Mouse (Mus musculus) heart, embryonic 10.5 days (tissue): ENCODE measurements around the gene Gch1. TPM values are rescaled to one million over a fixed set of nuclear protein-coding genes. Genes with fewer than 3 reads are reported as not detected.
A peak's percentile ranks its signal among the peaks of the same experiment; 100 is the strongest.

ENCODE experiments used
- DNase-seq: peaks from one replicate; pipeline ENCODE4 v3.0.0-alpha.2; 2017; ENCODE audit warnings: low spot score
- H3K27ac ChIP-seq: fragments of 300-500 bp; sonication (generic); 2 replicates; pipeline ENCODE4 v1.5.1; 2016; ENCODE audit warnings: mild to moderate bottlenecking
- H3K27me3 ChIP-seq: fragments of 300-500 bp; sonication (generic); 2 replicates; pipeline ENCODE4 v1.6.1; 2016; ENCODE audit warnings: mild to moderate bottlenecking; ENCODE audit not compliant: poor library complexity, insufficient read depth, severe bottlenecking
- H3K36me3 ChIP-seq: fragments of 300-500 bp; sonication (generic); 2 replicates; pipeline ENCODE4 v1.6.1; 2016; ENCODE audit warnings: mild to moderate bottlenecking, moderate library complexity
- H3K4me1 ChIP-seq: fragments of 300-500 bp; sonication (generic); 2 replicates; pipeline ENCODE4 v1.6.1; 2016; ENCODE audit warnings: mild to moderate bottlenecking
- H3K4me3 ChIP-seq: fragments of 300-500 bp; sonication (generic); 2 replicates; pipeline ENCODE4 v1.5.1; 2016; ENCODE audit warnings: mild to moderate bottlenecking, moderate library complexity
- H3K9me3 ChIP-seq: fragments of 300-500 bp; sonication (generic); 2 replicates; pipeline ENCODE4 v1.6.1; 2016; ENCODE audit warnings: mild to moderate bottlenecking, moderate library complexity
- WGBS: fragments of 180-500 bp; shearing (Covaris S2); methylation state at CpG from one replicate; pipeline ENCODE4 v1.1.7; 2016; 5-methylcytosine and 5-hydroxymethylcytosine counted together
- polyA plus RNA-seq: library from polyadenylated mRNA; unstranded; fragments of >200 nt; fragmentation: Nextera tagmentation; extraction: Ambion mirVana; gene quantifications from 2 replicates; pipeline ENCODE4 v1.2.1, GENCODE M21; 2016

Gch1 gene
- polyA plus RNA-seq, 1 experiment from 2014 or later = 6.5 TPM

DNA sequence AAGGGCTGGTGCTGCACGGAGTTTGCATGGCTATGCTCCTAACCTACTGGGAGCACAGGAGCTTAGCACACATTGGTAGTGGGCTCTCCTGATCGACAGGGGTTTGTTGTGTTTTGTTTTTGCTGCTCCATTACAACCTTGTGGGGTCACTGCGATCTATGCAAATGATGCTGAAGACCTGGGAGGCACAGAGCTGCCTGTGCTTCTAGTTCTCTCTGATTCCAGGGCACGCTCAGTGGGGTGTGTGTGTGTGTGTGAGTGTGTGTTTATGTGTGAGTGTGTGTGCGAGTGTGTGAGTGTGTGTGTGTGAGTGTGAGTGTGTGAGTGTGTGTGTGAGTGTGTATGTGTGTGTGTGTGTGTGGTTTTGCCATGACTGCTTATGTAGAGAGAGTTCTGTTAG lies 14.1 kb downstream of the Gch1 start:
- H3K27ac ChIP-seq = no peak overlapping the region
- H3K4me1 ChIP-seq = peaks cover 10% of the 10 kb centered on the region
- no peak overlapping the region for H3K4me3 ChIP-seq
- no peak for DNase-seq
- H3K36me3 ChIP-seq = no peaks in the 10 kb centered on the region
- 0 out of 2 replicates have a peak, but pooled peaks cover 6% of the 10 kb centered on the region for H3K27me3 ChIP-seq
- WGBS = 75% methylated on average over 5 of the region's 5 CpGs
- H3K9me3 ChIP-seq = no peaks in the 10 kb centered on the region

DNA sequence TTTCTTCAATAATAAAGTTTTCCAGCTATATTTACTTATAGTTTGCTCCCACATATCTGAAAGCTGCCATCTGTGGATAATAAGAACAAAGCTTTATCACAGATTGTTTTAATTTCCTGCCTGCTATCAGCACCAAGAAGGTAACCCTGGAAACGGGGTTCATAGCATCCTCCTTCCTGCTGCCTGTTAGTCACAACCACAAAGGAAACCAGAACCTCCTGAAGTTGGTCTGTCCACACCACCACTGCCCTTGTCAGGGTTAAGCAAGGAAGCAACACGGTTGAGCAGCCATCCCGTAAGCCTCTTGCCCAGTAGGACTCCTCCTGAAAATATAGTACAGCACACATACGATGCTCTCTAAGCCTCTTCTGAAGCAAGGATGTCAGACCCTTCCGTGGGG lies 17.1 kb downstream of the Gch1 start:
- Histone ChIP-seq H3K36me3 (no peaks in the 10 kb centered on the region), H3K27me3 (0 out of 2 replicates have a peak, but pooled peaks cover 6% of the 10 kb centered on the region), H3K9me3 (no peaks in the 10 kb centered on the region), H3K27ac (no peak overlapping the region), H3K4me3 (no peak overlapping the region), H3K4me1 (peaks cover 13% of the 10 kb centered on the region)
- WGBS = 70% methylated on average over 5 of the region's 5 CpGs
- DNase-seq = no peak

DNA sequence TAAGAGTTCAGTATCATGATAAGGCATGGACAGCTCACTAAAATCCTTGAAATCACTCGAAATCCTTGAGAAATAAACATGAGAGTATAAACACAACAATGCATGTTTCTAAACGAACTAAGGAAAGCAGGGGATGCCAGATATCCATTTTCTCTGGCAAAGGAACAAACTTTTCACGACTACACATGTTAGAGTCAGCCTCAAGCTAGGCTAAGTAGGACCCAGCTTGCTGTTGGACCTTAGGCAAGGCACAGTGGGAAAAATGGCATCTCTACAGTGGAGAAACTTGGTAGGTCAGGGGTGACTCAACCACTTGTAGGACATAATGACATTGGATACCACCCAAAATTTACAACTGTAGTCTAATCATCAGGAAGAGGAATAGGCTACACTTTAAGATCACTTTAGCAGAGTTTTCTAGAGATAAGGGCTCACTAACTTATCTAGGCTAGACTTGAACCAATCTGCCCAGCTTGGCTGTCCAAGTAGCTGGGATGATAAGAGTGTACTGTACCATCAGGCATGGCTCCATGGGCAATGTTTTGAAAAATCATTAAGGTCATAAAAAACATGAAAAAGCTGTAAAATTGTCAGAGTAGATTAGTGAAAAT lies 18.6 kb downstream of the Gch1 start:
- Histone ChIP-seq H3K4me1 (peaks cover 13% of the 10 kb centered on the region), H3K4me3 (no peak overlapping the region), H3K27ac (no peak overlapping the region), H3K9me3 (no peaks in the 10 kb centered on the region), H3K36me3 (no peaks in the 10 kb centered on the region), H3K27me3 (0 out of 2 replicates have a peak, but pooled peaks cover 5% of the 10 kb centered on the region)
- WGBS = 67% methylated on average over 3 of the region's 3 CpGs
- no peak for DNase-seq

DNA sequence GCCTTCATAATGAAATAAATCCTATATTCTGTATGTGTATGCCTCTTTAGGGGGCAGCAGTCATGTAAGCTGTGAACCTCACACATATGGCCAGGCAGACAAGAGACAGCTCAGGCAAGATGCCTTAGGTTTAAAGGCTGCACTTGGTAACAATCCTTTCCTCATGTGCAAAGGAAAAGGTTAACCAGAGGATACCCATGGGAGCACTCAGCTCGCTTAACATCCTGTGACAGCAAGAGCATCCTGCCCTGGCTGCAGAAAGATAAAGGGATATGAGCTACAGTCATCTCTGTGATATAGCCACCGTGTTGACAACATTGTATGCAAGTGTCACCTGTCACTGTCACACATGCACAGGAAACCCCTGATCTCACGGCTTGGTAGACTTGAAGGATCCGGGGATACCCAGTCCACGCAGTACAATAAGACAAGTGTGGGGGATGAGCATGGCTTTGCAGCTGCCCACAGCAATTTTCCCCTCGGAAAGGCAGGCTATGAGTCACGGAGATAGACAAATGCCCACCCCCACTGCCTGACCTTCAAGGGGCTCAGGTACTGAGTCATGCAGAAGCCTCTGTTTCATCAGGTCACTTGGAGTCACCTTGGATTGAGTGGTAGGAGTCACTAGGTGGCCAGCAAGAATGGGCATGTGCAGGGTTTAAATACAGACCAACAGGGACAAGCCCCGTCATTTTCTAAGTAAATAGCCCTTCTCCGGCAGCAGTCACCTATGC lies 19.4 kb downstream of the Gch1 start:
- 50% methylated on average over 9 of the region's 9 CpGs for WGBS

DNA sequence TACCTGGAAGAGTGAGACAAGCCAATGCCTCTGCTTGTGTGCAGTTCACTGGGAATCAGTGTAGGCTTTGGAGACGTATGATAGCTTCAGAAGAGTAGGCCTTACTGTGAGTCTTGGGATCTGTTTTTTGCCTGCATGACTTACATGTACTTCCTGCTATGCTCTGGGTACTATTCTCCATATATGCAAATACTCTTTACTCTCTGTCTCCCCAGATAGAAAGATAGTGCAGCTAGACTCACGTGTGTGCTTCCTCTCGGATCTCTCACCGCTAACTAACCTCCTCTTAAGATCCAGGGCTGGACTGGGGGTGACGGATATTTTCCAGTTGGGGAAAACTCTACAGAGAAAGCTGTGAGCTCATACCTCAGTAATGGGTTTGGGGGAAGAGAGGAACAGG lies 23.5 kb downstream of the Gch1 start:
- H3K27me3 ChIP-seq = no peaks in the 10 kb centered on the region
- DNase-seq = no peak
- peaks cover 13% of the 10 kb centered on the region for H3K4me1 ChIP-seq
- 78% methylated on average over 5 of the region's 5 CpGs for WGBS
- H3K4me3 ChIP-seq = no peak overlapping the region
- H3K36me3 ChIP-seq = no peaks in the 10 kb centered on the region
- H3K27ac ChIP-seq = no peak overlapping the region
- H3K9me3 ChIP-seq = no peaks in the 10 kb centered on the region

More for the DNA sequence above, 19.4 kb downstream of the Gch1 start:
- H3K27ac ChIP-seq = no peak overlapping the region
- H3K36me3 ChIP-seq = no peaks in the 10 kb centered on the region
- H3K27me3 ChIP-seq = no peaks in the 10 kb centered on the region
- DNase-seq = no peak
- H3K4me1 ChIP-seq = peaks cover 13% of the 10 kb centered on the region
- H3K4me3 ChIP-seq = no peak overlapping the region
- no peaks in the 10 kb centered on the region for H3K9me3 ChIP-seq

DNA sequence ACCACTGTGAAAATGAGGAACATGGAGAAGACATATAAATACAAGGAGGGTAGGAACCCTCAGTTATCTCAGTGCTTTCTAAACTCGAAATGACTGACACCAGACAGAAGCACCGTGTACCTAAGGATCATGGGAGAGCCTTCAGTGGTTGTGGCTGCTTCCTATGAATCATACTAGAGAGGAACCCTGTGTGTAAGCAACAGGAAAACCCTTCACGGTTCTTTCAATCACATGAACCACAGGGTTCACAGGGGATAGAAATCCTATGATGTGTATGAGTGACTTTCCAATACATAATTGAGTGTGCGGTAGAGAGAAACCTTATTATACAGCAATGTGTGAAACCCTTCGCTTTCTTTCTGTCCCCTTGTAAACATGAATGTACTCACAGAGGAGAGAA lies 24.1 kb downstream of the Gch1 start:
- Histone ChIP-seq H3K4me1 (peaks cover 11% of the 10 kb centered on the region), H3K36me3 (no peaks in the 10 kb centered on the region), H3K4me3 (no peak overlapping the region), H3K27ac (no peak overlapping the region), H3K9me3 (no peaks in the 10 kb centered on the region), H3K27me3 (no peaks in the 10 kb centered on the region)
- no peak for DNase-seq
- 80% methylated on average over 5 of the region's 5 CpGs for WGBS

DNA sequence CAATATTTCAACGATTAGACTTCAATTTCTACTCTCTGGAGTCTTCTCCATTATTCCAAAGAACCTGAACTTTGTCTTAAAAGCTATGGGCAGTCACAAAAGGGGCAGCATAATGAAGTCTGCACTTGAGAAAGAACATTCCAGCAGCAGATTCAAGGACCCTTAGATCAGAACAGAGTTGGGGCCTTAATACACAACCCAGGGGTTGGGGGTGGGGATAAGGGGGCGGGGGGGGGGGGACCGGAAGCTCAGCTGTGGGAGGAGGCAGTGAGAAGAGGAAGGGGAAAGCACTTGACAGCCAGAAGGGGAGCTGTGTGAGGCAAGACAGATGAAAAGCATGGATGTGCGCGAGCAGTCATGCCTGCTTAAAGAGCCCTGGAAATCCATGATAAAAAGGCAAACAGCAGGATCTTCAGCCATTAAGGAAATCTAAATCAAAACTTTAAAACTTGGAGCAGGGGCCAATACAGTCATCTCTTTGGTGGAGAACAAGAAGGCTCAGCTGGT lies 27.2 kb downstream of the Gch1 start:
- Histone ChIP-seq H3K9me3 (no peaks in the 10 kb centered on the region), H3K36me3 (peaks cover 3% of the 10 kb centered on the region; the same call in 1 of the 2 replicates), H3K27ac (no peak overlapping the region), H3K4me3 (no peak overlapping the region), H3K4me1 (peaks cover 8% of the 10 kb centered on the region; the same call in 1 of the 2 replicates), H3K27me3 (no peaks in the 10 kb centered on the region; the same call in 1 of the 2 replicates)
- no peak for DNase-seq
- 54% methylated on average over 5 of the region's 5 CpGs for WGBS

DNA sequence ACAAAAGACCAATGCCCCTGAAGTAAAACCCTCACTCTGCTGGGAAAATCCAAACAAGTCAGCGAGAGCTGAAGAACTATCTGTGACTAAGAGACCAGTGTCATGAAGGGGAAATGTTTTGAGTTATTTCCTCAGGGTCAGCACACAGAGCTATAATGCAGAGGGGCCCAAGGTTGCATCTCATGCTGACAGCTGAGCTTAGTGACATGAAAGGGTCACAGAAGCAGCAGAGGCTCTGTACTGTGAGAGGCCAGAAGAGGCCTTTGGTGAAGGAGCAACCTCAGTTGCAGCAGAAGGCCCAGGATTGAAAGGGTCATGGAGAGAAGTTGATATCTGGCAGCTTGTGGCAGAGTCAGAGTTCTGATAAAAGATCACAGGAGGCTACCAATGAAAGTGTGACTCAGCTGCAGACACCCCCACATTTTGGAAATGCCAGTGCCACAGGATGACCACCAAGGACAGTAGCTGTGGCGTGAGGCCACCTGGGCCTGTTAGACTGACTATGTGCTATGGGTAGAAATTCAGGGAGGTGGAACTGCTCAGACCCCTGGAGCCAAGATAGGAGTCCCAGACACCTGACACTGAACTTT lies 29.1 kb downstream of the Gch1 start:
- H3K4me1 ChIP-seq = peaks cover 15% of the 10 kb centered on the region
- peaks cover 5% of the 10 kb centered on the region; the same call in 1 of the 2 replicates for H3K27me3 ChIP-seq
- no peak overlapping the region for H3K27ac ChIP-seq
- DNase-seq = no peak
- peaks cover 3% of the 10 kb centered on the region; the same call in 1 of the 2 replicates for H3K36me3 ChIP-seq
- WGBS = 60% methylated on average over 2 of the region's 2 CpGs
- H3K4me3 ChIP-seq = no peak overlapping the region
- H3K9me3 ChIP-seq = no peaks in the 10 kb centered on the region

DNA sequence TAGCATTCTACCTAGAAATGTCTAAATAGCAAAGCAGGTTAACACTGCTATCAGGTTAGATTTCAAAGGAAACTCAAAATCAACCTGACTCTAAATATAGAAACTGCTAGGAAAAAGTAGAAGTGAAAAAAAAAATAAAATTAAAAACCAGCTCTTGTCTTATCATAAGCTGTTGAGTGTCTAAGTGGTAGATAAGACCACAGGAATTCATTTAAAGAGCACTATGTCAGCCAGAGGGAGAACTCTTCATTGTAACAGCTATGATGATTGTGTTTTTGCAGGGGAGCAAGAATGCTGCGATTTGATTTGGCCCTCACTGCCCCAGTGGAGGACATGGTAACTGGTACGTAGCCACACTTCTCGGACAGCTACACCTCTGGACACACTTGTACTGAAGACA lies 34.9 kb downstream of the Gch1 start:
- 36% methylated on average over 3 of the region's 3 CpGs for WGBS
- no peak for DNase-seq
- Histone ChIP-seq H3K27ac (peak overlapping the region; percentile 65; the same call in 1 of the 2 replicates), H3K36me3 (peaks cover 3% of the 10 kb centered on the region; the same call in 1 of the 2 replicates), H3K9me3 (no peaks in the 10 kb centered on the region), H3K4me3 (no peak overlapping the region), H3K27me3 (peaks cover 15% of the 10 kb centered on the region), H3K4me1 (peaks cover 13% of the 10 kb centered on the region)

DNA sequence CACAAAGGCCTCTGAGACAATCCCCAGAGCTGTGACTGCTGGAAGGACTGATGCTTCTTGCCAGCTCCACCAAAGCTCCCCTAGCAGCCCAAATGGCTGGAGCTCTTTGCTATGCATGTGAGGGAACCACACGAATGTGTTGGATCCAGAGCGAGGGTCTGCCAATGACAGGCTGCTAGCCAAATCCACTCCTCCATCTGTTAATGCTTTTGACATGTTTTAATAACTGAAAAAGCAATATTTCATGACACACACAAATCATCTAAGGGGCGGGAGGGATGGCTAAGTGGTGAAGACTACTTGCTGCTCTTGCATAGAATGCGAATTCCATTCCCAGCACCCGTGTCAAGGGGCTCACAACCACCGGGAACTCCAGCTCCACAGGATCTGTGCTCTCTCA lies 37.9 kb downstream of the Gch1 start:
- no peak overlapping the region for H3K4me3 ChIP-seq
- no peaks in the 10 kb centered on the region for H3K36me3 ChIP-seq
- peaks cover 13% of the 10 kb centered on the region for H3K4me1 ChIP-seq
- no peak overlapping the region for H3K27ac ChIP-seq
- peaks cover 18% of the 10 kb centered on the region for H3K27me3 ChIP-seq
- no peak for DNase-seq
- no peaks in the 10 kb centered on the region for H3K9me3 ChIP-seq
- WGBS = 86% methylated on average over 6 of the region's 6 CpGs

DNA sequence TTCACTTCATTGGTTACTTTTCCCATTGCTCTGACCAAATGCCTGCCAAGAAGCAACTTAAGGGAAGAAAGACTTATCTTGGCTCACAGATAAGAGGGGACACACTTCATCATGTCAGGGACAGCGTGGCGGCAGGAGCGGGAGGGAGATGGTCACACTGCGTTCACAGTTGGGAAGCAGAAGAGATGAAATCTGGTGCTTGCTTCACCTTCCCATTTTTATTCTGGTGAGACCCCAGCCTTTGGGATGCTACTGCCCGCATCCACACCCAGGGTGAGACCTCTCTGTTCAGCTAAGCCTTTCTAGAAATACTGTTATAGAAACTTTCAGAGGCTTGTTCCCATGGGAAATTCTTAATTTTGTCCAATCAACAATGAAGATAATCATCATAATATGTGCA lies 44.9 kb downstream of the Gch1 start:
- H3K27me3 ChIP-seq = peaks cover 6% of the 10 kb centered on the region; the same call in 1 of the 2 replicates
- WGBS = 63% methylated on average over 5 of the region's 5 CpGs

DNA sequence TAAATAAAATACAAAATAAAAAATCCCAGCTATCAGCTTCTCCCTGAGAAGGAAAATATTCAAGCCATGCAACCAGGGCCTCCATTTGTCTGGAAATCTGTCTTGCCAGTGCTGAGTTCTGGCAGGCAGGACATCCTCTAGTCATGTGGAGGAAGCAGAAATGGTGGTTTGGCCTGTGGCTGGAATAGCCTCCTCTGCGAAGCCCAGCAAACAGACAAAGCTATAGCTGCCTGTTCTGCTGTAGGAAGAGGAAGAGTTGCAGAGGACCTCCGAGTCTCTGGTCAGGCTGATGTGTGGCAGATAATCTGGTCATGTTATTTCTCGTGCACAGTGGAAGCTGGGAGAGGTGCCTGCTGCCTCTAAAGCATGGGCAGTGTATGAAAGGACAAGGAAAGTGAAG lies 50.4 kb downstream of the Gch1 start:
- no peaks in the 10 kb centered on the region for H3K36me3 ChIP-seq
- DNase-seq = no peak
- H3K4me1 ChIP-seq = peaks cover 9% of the 10 kb centered on the region
- H3K9me3 ChIP-seq = no peaks in the 10 kb centered on the region
- H3K4me3 ChIP-seq = no peak overlapping the region
- no peaks in the 10 kb centered on the region for H3K27me3 ChIP-seq
- H3K27ac ChIP-seq = no peak overlapping the region
- 75% methylated on average over 3 of the region's 3 CpGs for WGBS

More for the DNA sequence above, 44.9 kb downstream of the Gch1 start:
- no peak overlapping the region for H3K27ac ChIP-seq
- DNase-seq = peak; percentile 70
- no peaks in the 10 kb centered on the region for H3K36me3 ChIP-seq
- H3K9me3 ChIP-seq = 0 out of 2 replicates have a peak, but pooled peaks cover 4% of the 10 kb centered on the region
- no peak overlapping the region for H3K4me3 ChIP-seq
- H3K4me1 ChIP-seq = no peaks in the 10 kb centered on the region

DNA sequence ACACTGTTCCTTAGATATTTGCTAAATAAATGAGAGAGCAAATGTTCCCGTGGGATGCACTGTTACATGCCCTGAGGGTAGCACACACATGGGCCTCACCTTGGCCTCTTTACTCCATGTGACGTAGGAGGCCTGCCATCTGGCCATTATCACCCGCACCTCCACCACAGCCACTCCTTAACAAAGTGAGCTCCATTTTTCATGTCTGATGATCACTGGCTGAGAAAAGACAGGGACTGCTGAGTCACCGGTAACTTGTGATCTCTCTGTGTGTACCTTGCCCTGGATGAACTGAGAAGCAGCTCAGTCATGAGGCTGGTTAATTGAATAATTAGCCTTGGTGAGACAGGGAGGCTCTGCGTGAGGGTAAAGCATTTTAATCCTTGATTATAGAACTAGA lies 52.6 kb downstream of the Gch1 start:
- Histone ChIP-seq H3K4me1 (peaks cover 9% of the 10 kb centered on the region), H3K4me3 (no peak overlapping the region), H3K9me3 (no peaks in the 10 kb centered on the region), H3K36me3 (no peaks in the 10 kb centered on the region), H3K27me3 (no peaks in the 10 kb centered on the region), H3K27ac (no peak overlapping the region)
- WGBS = 70% methylated on average over 5 of the region's 5 CpGs
- DNase-seq = no peak
